In the genomic region with DNA sequence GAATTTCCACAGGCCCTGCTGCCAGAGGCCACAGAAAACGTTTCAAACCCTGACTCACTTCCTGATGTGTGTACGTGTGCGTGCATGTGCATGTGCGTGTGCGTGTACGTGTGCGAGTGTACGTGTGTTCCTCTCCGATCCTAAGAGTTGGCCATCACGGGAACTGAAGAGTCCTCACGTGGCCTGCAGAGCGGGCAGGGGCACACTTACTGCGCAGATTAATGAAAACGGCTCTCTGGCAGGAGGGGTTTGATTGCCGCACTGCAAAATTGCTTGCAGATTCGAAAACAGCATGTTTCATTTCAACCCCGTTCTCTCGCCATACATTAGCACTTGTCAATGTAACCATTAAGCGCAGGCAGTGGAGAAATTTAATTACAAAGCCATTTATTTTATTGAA, we compare ENCODE assay signal across 15 mouse cellular contexts.
A peak's percentile ranks its signal among the peaks of the same experiment; 100 is the strongest.
DNase-seq lines count a peak whose midpoint lies in the region; ATAC-seq lines count a peak whose summit lies in the region.
"Had no signal": no experiment of that assay in that cellular context is flagged by ENCODE, and none has a peak within 500 bp of the region (broad histone marks: within the 10 kb centered on the region; RNA-seq: fewer than 3 reads in every experiment).

No protein-coding gene starts in this region.

- 78% methylated on average over 19 of the region's 19 CpGs for WGBS in heart, embryonic 11.5 days (ENCODE audit: insufficient replicate concordance)
- WGBS in embryonic facial prominence, embryonic 10.5 days = 57% methylated on average over 19 of the region's 19 CpGs
- WGBS in limb, embryonic 15.5 days = 37% methylated on average over 19 of the region's 19 CpGs

- no peak overlapping the region for H3K27ac ChIP-seq in heart, embryonic 11.5 days (ENCODE audit: low read depth, low read length)
- H3K27ac ChIP-seq in embryonic facial prominence, embryonic 10.5 days (replicated peaks) = peak overlapping the region; percentile 66
- H3K27ac ChIP-seq in limb, embryonic 15.5 days = no peak overlapping the region
- H3K27ac ChIP-seq: heart, embryonic 13.5 days; midbrain, embryonic 12.5 days had no signal

- no peak overlapping the region for H3K4me3 ChIP-seq in heart, embryonic 11.5 days (ENCODE audit: low read depth, low read length)
- H3K4me3 ChIP-seq in embryonic facial prominence, embryonic 10.5 days = no peak overlapping the region
- peak overlapping the region; percentile 14; the same call in 1 of the 2 replicates for H3K4me3 ChIP-seq in limb, embryonic 15.5 days
- H3K4me3 ChIP-seq: heart, embryonic 13.5 days; midbrain, embryonic 12.5 days had no signal

- H3K4me2 ChIP-seq in heart, embryonic 11.5 days = no peak overlapping the region
- H3K4me2 ChIP-seq in limb, embryonic 15.5 days = peak overlapping the region; percentile 36
- H3K4me2 ChIP-seq: heart, embryonic 13.5 days; midbrain, embryonic 12.5 days had no signal

- peak; percentile 58 for DNase-seq in heart, adult 11 months
- DNase-seq in embryonic facial prominence, embryonic 10.5 days (ENCODE audit: low spot score) = peak; percentile 61
- DNase-seq in kidney, postnatal 14 days = no peak
- DNase-seq in left cerebral cortex, adult 8-10 months (ENCODE audit: low spot score in 2 of 2) = no peak
- DNase-seq: cerebellum, adult 9-10 months; gastrocnemius, postnatal 36 days; kidney, adult 2 months; kidney, postnatal 36 days; lung, postnatal 36 days; thymus, postnatal 36 days had no signal

- no peaks in the 10 kb centered on the region for H3K36me3 ChIP-seq in heart, embryonic 11.5 days (ENCODE audit: control insufficient read depth, insufficient read depth, low read length)
- H3K36me3 ChIP-seq in embryonic facial prominence, embryonic 10.5 days (replicated peaks) = no peaks in the 10 kb centered on the region
- no peaks in the 10 kb centered on the region for H3K36me3 ChIP-seq in limb, embryonic 15.5 days
- H3K36me3 ChIP-seq: heart, embryonic 13.5 days; midbrain, embryonic 12.5 days had no signal

- no peaks in the 10 kb centered on the region; the same call in 1 of the 2 replicates for H3K9me3 ChIP-seq in heart, embryonic 11.5 days (replicated peaks; ENCODE audit: control insufficient read depth, low read length)
- H3K9me3 ChIP-seq in embryonic facial prominence, embryonic 10.5 days = no peaks in the 10 kb centered on the region
- H3K9me3 ChIP-seq in limb, embryonic 15.5 days = no peaks in the 10 kb centered on the region
- H3K9me3 ChIP-seq: heart, embryonic 13.5 days; midbrain, embryonic 12.5 days had no signal

- H3K9ac ChIP-seq in heart, embryonic 11.5 days (ENCODE audit: low read depth, low read length) = no peak overlapping the region
- no peak overlapping the region for H3K9ac ChIP-seq in limb, embryonic 15.5 days
- H3K9ac ChIP-seq: heart, embryonic 13.5 days; midbrain, embryonic 12.5 days had no signal

- no peaks in the 10 kb centered on the region for H3K27me3 ChIP-seq in heart, embryonic 11.5 days (ENCODE audit: control insufficient read depth, insufficient read depth, low read length)
- H3K27me3 ChIP-seq in embryonic facial prominence, embryonic 10.5 days (replicated peaks; ENCODE audit: low read depth, poor library complexity, severe bottlenecking) = 0 out of 2 replicates have a peak, but pooled peaks cover 9% of the 10 kb centered on the region
- no peaks in the 10 kb centered on the region for H3K27me3 ChIP-seq in limb, embryonic 15.5 days
- H3K27me3 ChIP-seq: midbrain, embryonic 12.5 days had no signal

- no peak for ATAC-seq in heart, embryonic 11.5 days (replicated peaks; ENCODE audit: insufficient number of reproducible peaks, low FRiP score, low TSS enrichment)
- 0 out of 2 replicates have a peak, but pooled peaks have one; percentile 34 for ATAC-seq in erythroid progenitor cell, adult 5-6 weeks (replicated peaks; ENCODE audit: low FRiP score, poor library complexity, severe bottlenecking)
- no peak for ATAC-seq in limb, embryonic 15.5 days (ENCODE audit: insufficient number of reproducible peaks, low FRiP score, low TSS enrichment, low read depth)

- no peaks in the 10 kb centered on the region for H3K4me1 ChIP-seq in heart, embryonic 11.5 days (ENCODE audit: control insufficient read depth, insufficient read depth, low read length)
- H3K4me1 ChIP-seq in embryonic facial prominence, embryonic 10.5 days = peaks cover 22% of the 10 kb centered on the region
- peaks cover 25% of the 10 kb centered on the region for H3K4me1 ChIP-seq in limb, embryonic 15.5 days

Comparison
In these comparisons a context has a peak if more than half of its experiments do, and no peak if none do; other contexts are left out.
1. DNase-seq: peak in heart, adult 11 months (single experiment) and embryonic facial prominence, embryonic 10.5 days (single experiment); none in kidney, postnatal 14 days (single experiment) and left cerebral cortex, adult 8-10 months (0 of 2).